Mouse (Mus musculus) intestine, embryonic 14.5 days (tissue): Measurements from ENCODE around the gene Tgtp2. TPM values are rescaled to one million over a fixed set of nuclear protein-coding genes. Genes with fewer than 3 reads are reported as not detected.

Experiments
- ATAC-seq: fragments of 200-750 bp; cut with Nextera tagmentation; replicated peaks from 2 replicates; pipeline ENCODE4 v1.8.0; 2017; ENCODE audit warnings: low read depth, moderate number of reproducible peaks, moderate TSS enrichment, moderate library complexity; ENCODE audit not compliant: low FRiP score, low TSS enrichment
- DNase-seq: peaks from one replicate; pipeline ENCODE4 v3.0.0-alpha.2; 2018; ENCODE audit warnings: low spot score
- H3K27ac ChIP-seq: fragments of 300-500 bp; sonication (generic); 2 replicates; pipeline ENCODE4 v1.5.1; 2014; ENCODE audit warnings: low read depth, mild to moderate bottlenecking, control low read depth
- H3K27me3 ChIP-seq: fragments of 300-500 bp; sonication (generic); replicated peaks from 2 replicates; pipeline ENCODE4 v1.6.1; 2014; ENCODE audit warnings: low read length, control low read depth; ENCODE audit not compliant: control insufficient read depth, insufficient read depth
- H3K36me3 ChIP-seq: fragments of 300-500 bp; sonication (generic); 2 replicates; pipeline ENCODE4 v1.6.1; 2014; ENCODE audit warnings: low read length, control low read depth; ENCODE audit not compliant: control insufficient read depth, insufficient read depth
- H3K4me1 ChIP-seq: fragments of 300-500 bp; sonication (generic); replicated peaks from 2 replicates; pipeline ENCODE4 v1.6.1; 2014; ENCODE audit warnings: low read length, control low read depth, mixed read lengths; ENCODE audit not compliant: control insufficient read depth, insufficient read depth
- H3K4me2 ChIP-seq: fragments of 300-500 bp; sonication (generic); 2 replicates; pipeline ENCODE4 v1.6.1; 2014; ENCODE audit warnings: low read length
- H3K4me3 ChIP-seq: fragments of 300-500 bp; sonication (generic); 2 replicates; pipeline ENCODE4 v1.5.1; 2014; ENCODE audit warnings: low read depth, low read length, control low read depth, mixed read lengths
- H3K9ac ChIP-seq: fragments of 300-500 bp; sonication (generic); 2 replicates; pipeline ENCODE4 v1.6.1; 2014; ENCODE audit warnings: mild to moderate bottlenecking, low read length
- H3K9me3 ChIP-seq: fragments of 300-500 bp; sonication (generic); 2 replicates; pipeline ENCODE4 v1.6.1; 2016; ENCODE audit warnings: low read length, control low read depth; ENCODE audit not compliant: control insufficient read depth
- WGBS: fragments of 180-500 bp; shearing (Covaris S2); extraction: QIAGEN DNeasy Blood & Tissue Kit; methylation state at CpG from one replicate; pipeline ENCODE4 v1.1.7; 2014; 5-methylcytosine and 5-hydroxymethylcytosine counted together
- polyA plus RNA-seq: library from polyadenylated mRNA; unstranded; fragments of >200 nt; fragmentation: Nextera tagmentation; extraction: Ambion mirVana; gene quantifications from 2 replicates; pipeline ENCODE4 v1.2.1, GENCODE M21; 2014

The Tgtp2 gene
- polyA plus RNA-seq, 1 experiment from 2014 or later = 0.27 TPM

- WGBS = 88% methylated on average over 3 of the region's 3 CpGs
- no peak overlapping the region for H3K4me2 ChIP-seq
- H3K9ac ChIP-seq = no peak overlapping the region
- H3K27ac ChIP-seq = no peak overlapping the region
- H3K4me1 ChIP-seq = peaks cover 11% of the 10 kb centered on the region
- H3K27me3 ChIP-seq = no peaks in the 10 kb centered on the region
- H3K36me3 ChIP-seq = no peaks in the 10 kb centered on the region
- no peak overlapping the region for H3K4me3 ChIP-seq
- H3K9me3 ChIP-seq = no peaks in the 10 kb centered on the region
- no peak for DNase-seq
- no peak for ATAC-seq
Measured at GRCm38 (mm10) chr11:49100409-49100808, 36.4 kb upstream of the Tgtp2 start.

DNA sequence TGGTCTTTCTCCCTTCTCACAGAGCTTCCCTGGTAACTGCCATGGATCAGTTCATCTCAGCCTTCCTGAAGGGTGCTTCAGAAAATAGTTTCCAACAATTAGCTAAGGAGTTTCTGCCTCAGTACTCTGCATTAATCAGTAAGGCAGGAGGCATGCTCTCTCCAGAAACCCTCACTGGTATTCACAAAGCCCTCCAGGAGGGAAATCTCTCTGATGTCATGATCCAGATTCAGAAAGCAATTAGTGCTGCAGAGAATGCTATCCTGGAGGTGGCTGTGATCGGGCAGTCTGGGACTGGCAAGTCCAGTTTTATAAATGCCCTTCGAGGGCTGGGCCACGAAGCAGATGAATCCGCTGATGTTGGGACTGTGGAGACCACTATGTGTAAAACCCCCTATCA, 31.4 kb upstream of the Tgtp2 start:
- 91% methylated on average over 4 of the region's 4 CpGs for WGBS
- H3K4me1 ChIP-seq = no peaks in the 10 kb centered on the region

GRCm38 (mm10) chr11:49093861-49094660, 30.1 kb upstream of the Tgtp2 start:
- no peaks in the 10 kb centered on the region for H3K27me3 ChIP-seq
- H3K9ac ChIP-seq = no peak overlapping the region
- H3K36me3 ChIP-seq = no peaks in the 10 kb centered on the region
- H3K4me2 ChIP-seq = no peak overlapping the region
- ATAC-seq (no peak), DNase-seq (no peak)
- no peak overlapping the region for H3K27ac ChIP-seq
- no peaks in the 10 kb centered on the region for H3K9me3 ChIP-seq
- no peak overlapping the region for H3K4me3 ChIP-seq
- H3K4me1 ChIP-seq = no peaks in the 10 kb centered on the region
- 80% methylated on average over 6 of the region's 6 CpGs for WGBS

More for the DNA sequence above, 31.4 kb upstream of the Tgtp2 start:
- no peak overlapping the region for H3K4me3 ChIP-seq
- ATAC-seq = no peak
- H3K9ac ChIP-seq = no peak overlapping the region
- no peaks in the 10 kb centered on the region for H3K27me3 ChIP-seq
- no peak for DNase-seq
- H3K9me3 ChIP-seq = no peaks in the 10 kb centered on the region
- no peak overlapping the region for H3K4me2 ChIP-seq
- H3K36me3 ChIP-seq = no peaks in the 10 kb centered on the region
- no peak overlapping the region for H3K27ac ChIP-seq

DNA sequence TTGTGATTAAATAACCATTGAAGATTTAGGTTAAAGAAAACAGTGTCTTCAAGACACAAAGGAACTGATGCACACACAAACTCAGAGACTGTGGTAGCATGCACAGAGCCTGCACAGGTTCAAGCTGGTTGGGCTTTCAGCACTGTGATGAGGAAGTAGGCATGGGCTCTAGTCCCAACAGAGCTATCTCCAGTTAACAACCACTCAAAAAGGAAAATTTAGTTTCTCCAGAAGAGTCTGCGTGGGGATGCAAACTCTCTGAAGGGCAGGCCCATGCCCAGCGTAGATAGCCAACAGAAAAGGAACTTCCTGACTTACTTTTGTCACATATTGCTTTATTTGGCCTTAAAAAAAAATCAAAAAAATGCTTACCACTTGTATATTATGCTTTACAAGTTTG, 28.8 kb upstream of the Tgtp2 start:
- DNase-seq = no peak
- H3K4me2 ChIP-seq = no peak overlapping the region
- no peak for ATAC-seq
- H3K9me3 ChIP-seq = no peaks in the 10 kb centered on the region
- no peak overlapping the region for H3K27ac ChIP-seq
- H3K4me1 ChIP-seq = peaks cover 9% of the 10 kb centered on the region; the same call in 1 of the 2 replicates
- H3K4me3 ChIP-seq = no peak overlapping the region
- no peaks in the 10 kb centered on the region for H3K36me3 ChIP-seq
- H3K9ac ChIP-seq = no peak overlapping the region
- WGBS = 87% methylated on average over 2 of the region's 2 CpGs
- no peaks in the 10 kb centered on the region for H3K27me3 ChIP-seq

DNA sequence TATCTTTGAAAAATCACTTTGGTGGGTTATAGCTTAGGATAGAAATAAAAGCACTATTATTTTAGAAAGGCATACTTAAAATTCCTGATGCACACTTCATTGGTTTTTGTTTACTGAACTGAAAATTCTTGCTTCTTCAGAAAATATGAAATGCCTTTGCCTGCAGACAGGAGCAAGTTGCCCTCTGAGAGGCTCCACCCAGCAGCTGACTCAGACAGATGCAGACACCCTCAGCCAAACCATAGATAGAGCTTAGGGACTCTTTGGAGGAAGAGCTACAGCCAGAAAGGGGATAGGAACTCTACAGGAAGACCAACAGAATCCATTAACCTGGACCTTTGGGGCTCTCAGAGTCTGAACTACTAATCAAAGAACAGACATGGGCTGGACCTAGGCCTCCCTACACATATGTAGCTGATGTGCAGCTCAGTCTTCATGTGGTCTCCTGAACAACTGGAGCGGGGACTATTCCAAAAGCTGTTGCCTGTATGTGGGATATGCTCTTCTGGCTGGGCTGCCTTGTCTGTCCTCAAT, 28.1 kb upstream of the Tgtp2 start:
- no peak overlapping the region for H3K9ac ChIP-seq
- DNase-seq = peak; percentile 42
- no peak overlapping the region for H3K4me3 ChIP-seq
- H3K36me3 ChIP-seq = no peaks in the 10 kb centered on the region
- no peaks in the 10 kb centered on the region for H3K27me3 ChIP-seq
- ATAC-seq = no peak
- peaks cover 11% of the 10 kb centered on the region; the same call in 1 of the 2 replicates for H3K4me1 ChIP-seq
- 91% methylated on average over 1 of the region's 1 CpGs for WGBS
- no peak overlapping the region for H3K27ac ChIP-seq
- no peak overlapping the region for H3K4me2 ChIP-seq
- H3K9me3 ChIP-seq = no peaks in the 10 kb centered on the region

DNA sequence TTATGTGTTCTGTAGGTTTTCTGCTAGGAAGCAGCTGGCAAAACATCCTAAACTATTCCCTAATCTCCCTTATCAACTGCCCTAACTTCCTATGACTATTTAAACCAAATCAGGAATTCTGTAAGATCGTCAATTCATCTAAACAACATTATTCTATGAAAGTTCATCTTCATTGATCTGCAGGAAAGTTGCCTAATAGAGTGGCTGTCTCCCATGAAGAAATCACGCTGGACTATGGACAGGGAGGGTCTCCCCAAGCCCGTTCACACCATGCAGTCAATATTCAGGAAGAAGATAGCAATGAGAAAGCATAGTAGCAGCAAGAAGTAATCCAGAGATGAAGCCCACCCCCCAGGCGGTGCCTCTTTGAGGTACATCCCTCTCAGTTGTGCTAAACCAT, 27.2 kb upstream of the Tgtp2 start:
- Histone ChIP-seq H3K4me2 (no peak overlapping the region), H3K4me1 (peaks cover 11% of the 10 kb centered on the region; the same call in 1 of the 2 replicates), H3K9ac (no peak overlapping the region), H3K36me3 (no peaks in the 10 kb centered on the region), H3K4me3 (no peak overlapping the region), H3K9me3 (no peaks in the 10 kb centered on the region), H3K27ac (no peak overlapping the region), H3K27me3 (no peaks in the 10 kb centered on the region)
- 78% methylated on average over 4 of the region's 4 CpGs for WGBS
- no peak for ATAC-seq
- DNase-seq = peak; percentile 49

DNA sequence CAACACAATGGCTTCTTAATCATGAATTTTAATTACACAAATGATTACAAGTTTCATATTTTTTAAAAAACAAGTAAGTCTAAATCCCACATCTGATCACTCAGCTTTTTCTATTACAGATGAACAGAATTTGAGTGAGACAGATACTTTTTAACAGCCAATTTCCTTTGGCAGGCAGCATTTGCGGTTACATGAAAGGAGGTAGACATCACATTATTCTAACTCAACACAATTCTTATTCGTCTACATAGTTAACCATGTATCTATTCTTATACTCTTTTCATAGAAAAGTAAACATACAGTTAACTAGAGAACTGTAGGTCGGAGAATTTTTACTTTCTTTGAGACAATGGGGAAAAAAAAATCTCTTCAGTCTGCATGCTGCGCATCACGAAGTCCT, 26.5 kb upstream of the Tgtp2 start:
- no peak for ATAC-seq
- Histone ChIP-seq H3K4me3 (no peak overlapping the region), H3K27me3 (no peaks in the 10 kb centered on the region), H3K36me3 (no peaks in the 10 kb centered on the region), H3K4me2 (no peak overlapping the region), H3K27ac (no peak overlapping the region), H3K9ac (no peak overlapping the region), H3K9me3 (no peaks in the 10 kb centered on the region), H3K4me1 (peaks cover 11% of the 10 kb centered on the region; the same call in 1 of the 2 replicates)
- no peak for DNase-seq
- 87% methylated on average over 5 of the region's 5 CpGs for WGBS

GRCm38 (mm10) chr11:49089735-49090507, 25.9 kb upstream of the Tgtp2 start:
- Histone ChIP-seq H3K4me2 (no peak overlapping the region), H3K27ac (no peak overlapping the region), H3K4me1 (peaks cover 11% of the 10 kb centered on the region; the same call in 1 of the 2 replicates), H3K9me3 (no peaks in the 10 kb centered on the region), H3K4me3 (no peak overlapping the region), H3K27me3 (no peaks in the 10 kb centered on the region), H3K9ac (no peak overlapping the region), H3K36me3 (no peaks in the 10 kb centered on the region)
- ATAC-seq = no peak
- no peak for DNase-seq
- 68% methylated on average over 3 of the region's 3 CpGs for WGBS
